Mouse (Mus musculus) spleen, postnatal 4 days (tissue): ENCODE results near the gene Rogdi.

Experiments
- DNase-seq, 2 experiments: peaks; one replicate each; pipeline ENCODE4 v3.0.0; 2022; ENCODE audit warnings: low spot score in 2 of 2

Rogdi gene

DNA sequence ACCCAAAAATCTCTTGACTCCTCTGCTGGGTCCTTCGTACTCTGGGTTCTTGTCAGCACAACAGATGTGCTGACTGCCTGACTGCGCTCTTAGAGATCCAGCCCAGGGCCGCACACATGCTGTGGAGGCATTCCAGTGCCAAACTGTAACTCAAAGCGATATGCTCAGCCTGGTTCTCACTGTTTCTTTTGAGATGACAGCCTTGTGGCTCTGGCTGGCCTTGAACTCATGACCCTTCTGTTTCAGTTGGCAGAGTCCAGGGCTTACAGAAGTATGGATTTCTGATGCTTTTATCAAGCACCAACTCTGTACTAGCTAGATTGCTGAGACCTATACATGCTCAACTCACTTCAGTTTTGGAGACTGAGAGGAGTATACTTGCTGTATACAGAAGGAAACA lies 20.1 kb downstream of the Rogdi start:
- DNase-seq = no peak

DNA sequence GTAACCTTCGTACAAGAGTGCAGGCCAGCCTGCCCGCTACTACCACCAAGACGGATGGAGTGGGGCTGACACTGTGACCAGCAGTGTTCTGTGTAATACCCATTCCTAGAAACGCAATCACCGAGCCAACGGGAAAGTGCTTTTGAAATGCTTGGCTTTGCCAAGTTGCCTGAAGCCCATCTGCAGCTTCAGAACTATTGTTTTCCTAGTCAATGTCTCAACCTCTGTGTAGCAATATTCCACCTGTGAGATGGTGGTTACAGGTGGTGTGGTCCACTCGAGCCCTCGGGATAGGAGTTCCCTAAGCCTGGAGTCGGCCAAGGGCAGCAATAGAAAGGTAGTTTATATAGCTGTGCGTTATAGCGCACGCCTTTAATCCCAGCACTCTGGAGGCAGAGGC lies 28.6 kb downstream of the Rogdi start:
- DNase-seq = no peak

- no peak for DNase-seq
Measured at GRCm38 (mm10) chr16:4979755-4980380, 33.5 kb downstream of the Rogdi start.

DNA sequence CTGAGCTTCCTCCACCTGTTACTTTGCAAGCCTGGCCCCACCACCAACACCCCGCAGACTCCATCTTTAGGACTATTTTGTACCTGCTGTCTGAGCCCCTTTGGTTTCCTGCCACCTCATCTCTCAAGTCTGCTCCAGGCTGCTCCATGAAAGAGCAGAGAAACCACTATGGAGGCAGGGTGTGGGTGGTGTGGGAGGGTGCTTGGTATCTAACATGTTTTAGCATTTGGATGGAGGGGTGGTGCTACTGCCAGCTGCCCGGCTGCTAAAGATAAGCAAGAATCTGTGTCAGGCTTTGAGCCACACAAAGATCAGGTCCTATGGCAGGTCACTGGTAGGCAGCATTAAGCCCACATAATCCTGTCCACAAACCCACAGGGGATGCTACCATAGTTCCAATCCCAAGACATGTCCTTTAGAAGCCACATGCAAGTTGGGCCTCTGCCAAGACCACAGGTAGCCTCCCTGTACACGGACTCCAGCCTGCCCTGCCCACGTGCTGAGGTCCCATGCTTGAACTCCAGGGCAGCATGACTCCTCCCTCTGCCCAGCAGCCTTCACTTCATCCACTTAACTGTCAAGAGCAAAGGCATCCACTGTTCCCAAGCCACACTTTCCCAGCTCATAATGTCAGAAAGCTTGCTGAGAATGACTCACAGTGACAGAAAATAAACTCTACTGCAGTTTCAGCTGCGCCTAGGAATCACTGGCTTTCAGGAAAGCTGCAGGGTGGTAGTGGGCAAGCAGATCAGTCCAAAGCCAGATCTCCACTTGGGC lies 34.9 kb downstream of the Rogdi start:
- no peak for DNase-seq

- DNase-seq = no peak
Measured at GRCm38 (mm10) chr16:4976180-4976579, 37.2 kb downstream of the Rogdi start.

DNA sequence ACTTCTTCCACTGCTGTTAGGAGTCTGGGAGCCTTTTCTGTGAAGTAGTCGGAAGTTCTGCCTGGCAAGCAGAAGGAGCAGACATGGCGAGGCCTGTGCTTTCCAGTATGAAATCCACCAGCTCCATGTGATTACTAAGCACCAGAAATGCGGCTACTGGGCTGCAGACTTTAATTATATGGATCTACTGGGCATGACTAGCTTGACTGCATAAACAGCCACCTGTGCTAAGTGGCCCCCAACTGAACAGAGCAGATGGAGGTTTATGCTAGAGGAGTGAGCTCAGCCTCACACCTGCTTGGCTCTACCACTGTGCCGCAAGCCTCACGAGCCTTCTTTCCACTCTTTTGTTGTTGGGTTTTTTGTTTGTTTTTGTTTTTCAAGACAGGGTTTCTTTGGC lies 38.8 kb downstream of the Rogdi start:
- no peak for DNase-seq

GRCm38 (mm10) chr16:4971626-4972025 lies 41.7 kb downstream of the Rogdi start:
- no peak for DNase-seq

- peak in 1 of 2 experiments; percentile 29 for DNase-seq
Measured at GRCm38 (mm10) chr16:4969055-4969843, 44.1 kb downstream of the Rogdi start.

DNA sequence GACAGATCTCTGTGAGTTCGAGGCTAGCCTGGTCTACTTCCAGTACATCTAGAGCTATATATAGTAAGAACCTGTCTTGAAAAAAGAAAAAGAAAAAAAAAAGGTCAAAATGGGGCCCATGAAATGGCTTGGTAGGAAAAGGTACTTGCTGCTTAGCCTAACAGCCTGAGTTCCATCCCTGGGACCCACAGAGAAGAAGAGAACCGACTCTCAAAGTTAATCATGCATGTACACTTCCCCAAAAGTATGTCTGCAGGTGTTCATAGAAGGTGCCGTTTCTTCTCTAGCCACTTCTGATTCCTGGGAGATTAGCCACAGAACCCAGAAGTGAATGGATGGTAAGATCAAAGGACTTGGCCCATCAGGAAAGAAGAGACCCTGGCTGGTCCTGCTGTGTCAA lies 44.9 kb downstream of the Rogdi start:
- no peak for DNase-seq

GRCm38 (mm10) chr16:4965392-4966129 lies 47.8 kb downstream of the Rogdi start:
- no peak for DNase-seq

DNA sequence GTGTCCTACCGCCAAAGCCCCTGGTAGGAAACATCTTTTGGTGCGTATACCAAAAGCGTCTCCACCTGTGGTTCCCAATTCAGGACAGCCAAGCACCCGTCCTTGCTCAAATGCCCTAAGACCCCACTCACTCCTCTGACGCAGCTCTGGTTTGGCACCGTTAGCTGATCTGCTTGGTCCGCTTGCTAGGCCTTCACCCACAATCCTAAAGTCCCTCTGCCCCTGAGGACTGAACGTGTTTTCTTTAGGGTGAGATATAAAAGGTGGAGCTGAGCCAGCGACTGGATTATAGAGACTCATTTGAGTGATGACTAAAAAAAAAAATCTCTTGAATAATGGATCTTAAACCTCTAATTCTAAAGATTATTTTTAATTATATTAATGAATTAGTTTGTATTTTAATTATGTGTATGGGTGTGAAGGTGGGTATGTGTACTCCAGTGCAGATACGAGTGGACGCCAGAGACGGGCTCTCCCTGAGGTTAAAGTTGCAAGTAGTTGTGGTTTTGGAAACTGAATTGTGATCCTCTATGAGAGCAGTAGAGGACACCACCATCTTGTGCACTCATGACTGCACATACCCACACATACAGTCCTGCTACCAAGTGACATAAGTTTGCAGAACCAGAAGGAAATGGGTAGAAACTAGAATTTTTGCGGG lies 48.5 kb downstream of the Rogdi start:
- no peak for DNase-seq

- DNase-seq = peak; percentile 92 to 95
Measured at GRCm38 (mm10) chr16:4963797-4964709, 49.3 kb downstream of the Rogdi start, which contains the start of gene Anks3. Gene Anks3, minus strand, starts transcription at chr16:4964205.

DNA sequence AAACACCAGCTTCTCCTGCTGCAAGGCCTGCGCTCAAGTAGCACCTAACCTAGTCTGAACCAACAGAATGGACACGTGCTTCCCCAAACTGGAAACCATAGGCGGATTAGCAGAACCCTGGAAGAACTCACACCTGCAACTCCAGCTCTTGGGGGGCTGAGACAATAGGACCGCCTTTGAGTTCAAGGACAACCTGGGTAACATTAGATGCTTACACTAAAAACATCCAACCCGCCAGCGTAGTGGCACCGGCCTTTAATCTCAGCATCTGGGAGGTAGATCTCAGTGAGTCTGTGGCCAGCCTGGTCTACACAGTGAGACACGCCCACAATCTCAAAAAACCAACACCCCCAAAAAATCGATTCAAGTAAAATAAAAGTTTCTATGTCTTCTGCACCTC lies 50.0 kb downstream of the Rogdi start:
- DNase-seq = no peak

DNA sequence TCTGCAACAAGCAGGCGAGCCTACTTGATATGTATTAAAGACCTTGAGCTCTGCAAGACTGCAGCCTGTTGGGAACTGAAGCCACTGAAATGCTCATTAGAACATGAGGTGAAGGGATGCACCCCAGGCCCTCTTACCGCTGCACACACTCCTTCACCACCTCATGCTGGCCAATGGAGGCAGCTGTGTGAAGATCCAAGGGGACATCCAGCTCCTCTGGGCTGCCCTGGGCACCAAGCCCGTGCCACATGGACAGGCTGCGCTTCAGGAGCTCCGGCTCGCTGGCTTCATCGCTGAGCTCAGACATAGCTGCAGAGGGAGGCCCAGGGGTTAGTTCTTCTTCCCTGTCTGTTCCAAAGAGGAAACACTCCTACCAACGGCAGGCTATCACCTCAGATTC lies 53.1 kb downstream of the Rogdi start:
- no peak for DNase-seq
